Mouse (Mus musculus): ENCODE data around the gene B230217C12Rik. TPM values are rescaled to one million over a fixed set of nuclear protein-coding genes. Genes with fewer than 3 reads are reported as not detected.
A peak's percentile ranks its signal among the peaks of the same experiment; 100 is the strongest.

The B230217C12Rik gene
- polyA plus RNA-seq, 1 experiment from 2014 or later: 3.7 TPM

GRCm38 (mm10) chr11:97807626-97808025 lies 33.0 kb upstream of the B230217C12Rik start:
- WGBS: 24% methylated on average over 6 of the region's 6 CpGs
- Histone ChIP-seq H3K4me1 (ENCODE audit: control insufficient read depth, insufficient read depth, low read length) (peaks cover 80% of the 10 kb centered on the region), H3K4me2 (ENCODE audit: low read depth, low read length) (no peak overlapping the region), H3K4me3 (replicated peaks; ENCODE audit: low read length) (no peak overlapping the region), H3K9me3 (replicated peaks; ENCODE audit: control insufficient read depth, low read length) (no peaks in the 10 kb centered on the region), H3K27ac (ENCODE audit: low read length) (peak overlapping the region; percentile 81), H3K36me3 (ENCODE audit: control insufficient read depth, insufficient read depth, low read length) (no peaks in the 10 kb centered on the region), H3K9ac (ENCODE audit: low read length) (no peak overlapping the region; the same call in 1 of the 2 replicates), H3K27me3 (ENCODE audit: control insufficient read depth, insufficient read depth, low read length) (no peaks in the 10 kb centered on the region)
- no peak for ATAC-seq (ENCODE audit: insufficient read depth, low FRiP score)

GRCm38 (mm10) chr11:97808093-97808492 lies 32.5 kb upstream of the B230217C12Rik start:
- no peak overlapping the region for H3K4me2 ChIP-seq (ENCODE audit: low read depth, low read length)
- H3K9me3 ChIP-seq (replicated peaks; ENCODE audit: control insufficient read depth, low read length): no peaks in the 10 kb centered on the region
- H3K9ac ChIP-seq (ENCODE audit: low read length): peak overlapping the region; percentile 37; the same call in 1 of the 2 replicates
- H3K4me1 ChIP-seq (ENCODE audit: control insufficient read depth, insufficient read depth, low read length): peaks cover 83% of the 10 kb centered on the region
- no peaks in the 10 kb centered on the region for H3K36me3 ChIP-seq (ENCODE audit: control insufficient read depth, insufficient read depth, low read length)
- peak overlapping the region; percentile 81 for H3K27ac ChIP-seq (ENCODE audit: low read length)
- no peak for ATAC-seq (ENCODE audit: insufficient read depth, low FRiP score)
- no peaks in the 10 kb centered on the region for H3K27me3 ChIP-seq (ENCODE audit: control insufficient read depth, insufficient read depth, low read length)
- H3K4me3 ChIP-seq (replicated peaks; ENCODE audit: low read length): no peak overlapping the region
- WGBS: 49% methylated on average over 2 of the region's 2 CpGs

GRCm38 (mm10) chr11:97808621-97809234 lies 31.9 kb upstream of the B230217C12Rik start:
- H3K27me3 ChIP-seq (ENCODE audit: control insufficient read depth, insufficient read depth, low read length): no peaks in the 10 kb centered on the region
- H3K9me3 ChIP-seq (replicated peaks; ENCODE audit: control insufficient read depth, low read length): no peaks in the 10 kb centered on the region
- no peaks in the 10 kb centered on the region for H3K36me3 ChIP-seq (ENCODE audit: control insufficient read depth, insufficient read depth, low read length)
- no peak overlapping the region for H3K4me2 ChIP-seq (ENCODE audit: low read depth, low read length)
- peak overlapping the region; percentile 51 for H3K9ac ChIP-seq (ENCODE audit: low read length)
- H3K4me1 ChIP-seq (ENCODE audit: control insufficient read depth, insufficient read depth, low read length): peaks cover 88% of the 10 kb centered on the region
- no peak for ATAC-seq (ENCODE audit: insufficient read depth, low FRiP score)
- peak overlapping the region; percentile 81 for H3K27ac ChIP-seq (ENCODE audit: low read length)
- no peak overlapping the region for H3K4me3 ChIP-seq (replicated peaks; ENCODE audit: low read length)
- 30% methylated on average over 5 of the region's 5 CpGs for WGBS

- no peak overlapping the region for H3K4me3 ChIP-seq (replicated peaks; ENCODE audit: low read length)
- H3K4me1 ChIP-seq (ENCODE audit: control insufficient read depth, insufficient read depth, low read length): peaks cover 86% of the 10 kb centered on the region
- no peaks in the 10 kb centered on the region for H3K36me3 ChIP-seq (ENCODE audit: control insufficient read depth, insufficient read depth, low read length)
- peak overlapping the region; percentile 51; the same call in 1 of the 2 replicates for H3K9ac ChIP-seq (ENCODE audit: low read length)
- no peak for ATAC-seq (ENCODE audit: insufficient read depth, low FRiP score)
- H3K27me3 ChIP-seq (ENCODE audit: control insufficient read depth, insufficient read depth, low read length): no peaks in the 10 kb centered on the region
- H3K27ac ChIP-seq (ENCODE audit: low read length): peak overlapping the region; percentile 81
- WGBS: 52% methylated on average over 7 of the region's 7 CpGs
- H3K9me3 ChIP-seq (replicated peaks; ENCODE audit: control insufficient read depth, low read length): no peaks in the 10 kb centered on the region
- H3K4me2 ChIP-seq (ENCODE audit: low read depth, low read length): no peak overlapping the region; the same call in 1 of the 2 replicates
Measured at GRCm38 (mm10) chr11:97809235-97810121, 31.1 kb upstream of the B230217C12Rik start.

- ATAC-seq (ENCODE audit: insufficient read depth, low FRiP score): peak; percentile 42; the same call in 1 of the 2 replicates
- H3K4me2 ChIP-seq (ENCODE audit: low read depth, low read length): no peak overlapping the region
- H3K9me3 ChIP-seq (replicated peaks; ENCODE audit: control insufficient read depth, low read length): no peaks in the 10 kb centered on the region
- H3K36me3 ChIP-seq (ENCODE audit: control insufficient read depth, insufficient read depth, low read length): no peaks in the 10 kb centered on the region
- H3K27ac ChIP-seq (ENCODE audit: low read length): peak overlapping the region; percentile 81
- peaks cover 83% of the 10 kb centered on the region for H3K4me1 ChIP-seq (ENCODE audit: control insufficient read depth, insufficient read depth, low read length)
- H3K4me3 ChIP-seq (replicated peaks; ENCODE audit: low read length): no peak overlapping the region
- no peak overlapping the region for H3K9ac ChIP-seq (ENCODE audit: low read length)
- 44% methylated on average over 7 of the region's 7 CpGs for WGBS
- H3K27me3 ChIP-seq (ENCODE audit: control insufficient read depth, insufficient read depth, low read length): no peaks in the 10 kb centered on the region
Measured at GRCm38 (mm10) chr11:97810356-97810755, 30.2 kb upstream of the B230217C12Rik start.

GRCm38 (mm10) chr11:97810970-97811369 lies 29.6 kb upstream of the B230217C12Rik start:
- no peak overlapping the region for H3K4me2 ChIP-seq (ENCODE audit: low read depth, low read length)
- no peaks in the 10 kb centered on the region for H3K9me3 ChIP-seq (replicated peaks; ENCODE audit: control insufficient read depth, low read length)
- ATAC-seq (ENCODE audit: insufficient read depth, low FRiP score): no peak
- no peak overlapping the region for H3K9ac ChIP-seq (ENCODE audit: low read length)
- H3K27ac ChIP-seq (ENCODE audit: low read length): peak overlapping the region; percentile 58
- WGBS: 50% methylated on average over 3 of the region's 3 CpGs
- no peaks in the 10 kb centered on the region for H3K27me3 ChIP-seq (ENCODE audit: control insufficient read depth, insufficient read depth, low read length)
- no peaks in the 10 kb centered on the region for H3K36me3 ChIP-seq (ENCODE audit: control insufficient read depth, insufficient read depth, low read length)
- H3K4me1 ChIP-seq (ENCODE audit: control insufficient read depth, insufficient read depth, low read length): peaks cover 83% of the 10 kb centered on the region
- no peak overlapping the region for H3K4me3 ChIP-seq (replicated peaks; ENCODE audit: low read length)

- H3K4me1 ChIP-seq (ENCODE audit: control insufficient read depth, insufficient read depth, low read length): peaks cover 83% of the 10 kb centered on the region
- no peak overlapping the region for H3K4me3 ChIP-seq (replicated peaks; ENCODE audit: low read length)
- no peak for ATAC-seq (ENCODE audit: insufficient read depth, low FRiP score)
- peak overlapping the region; percentile 29; the same call in 1 of the 2 replicates for H3K9ac ChIP-seq (ENCODE audit: low read length)
- no peaks in the 10 kb centered on the region for H3K36me3 ChIP-seq (ENCODE audit: control insufficient read depth, insufficient read depth, low read length)
- WGBS: 31% methylated on average over 12 of the region's 13 CpGs
- peak overlapping the region; percentile 78 for H3K27ac ChIP-seq (ENCODE audit: low read length)
- no peaks in the 10 kb centered on the region for H3K27me3 ChIP-seq (ENCODE audit: control insufficient read depth, insufficient read depth, low read length)
- H3K9me3 ChIP-seq (replicated peaks; ENCODE audit: control insufficient read depth, low read length): no peaks in the 10 kb centered on the region
- peak overlapping the region; percentile 19 for H3K4me2 ChIP-seq (ENCODE audit: low read depth, low read length)
Measured at GRCm38 (mm10) chr11:97811569-97812362, 28.8 kb upstream of the B230217C12Rik start.

GRCm38 (mm10) chr11:97812491-97812921 lies 28.1 kb upstream of the B230217C12Rik start:
- Histone ChIP-seq H3K9ac (ENCODE audit: low read length) (peak overlapping the region; percentile 29; the same call in 1 of the 2 replicates), H3K4me2 (ENCODE audit: low read depth, low read length) (no peak overlapping the region), H3K27me3 (ENCODE audit: control insufficient read depth, insufficient read depth, low read length) (no peaks in the 10 kb centered on the region), H3K4me1 (ENCODE audit: control insufficient read depth, insufficient read depth, low read length) (peaks cover 86% of the 10 kb centered on the region), H3K36me3 (ENCODE audit: control insufficient read depth, insufficient read depth, low read length) (no peaks in the 10 kb centered on the region), H3K9me3 (replicated peaks; ENCODE audit: control insufficient read depth, low read length) (no peaks in the 10 kb centered on the region), H3K27ac (ENCODE audit: low read length) (peak overlapping the region; percentile 61), H3K4me3 (replicated peaks; ENCODE audit: low read length) (no peak overlapping the region)
- 48% methylated on average over 3 of the region's 3 CpGs for WGBS
- no peak for ATAC-seq (ENCODE audit: insufficient read depth, low FRiP score)

Measured in stomach, embryonic 16.5 days (tissue).